Mouse (Mus musculus) forebrain, embryonic 12.5 days (tissue): ENCODE measurements around the gene Phf5a. TPM values are rescaled to one million over a fixed set of nuclear protein-coding genes. Genes with fewer than 3 reads are reported as not detected.
"Not testable (repeated sequence)": the region's sequence is repeated elsewhere in the genome, so short reads cannot be mapped to it uniquely, and the experiment has no call there.

Experiments used
- ATAC-seq: fragments of 200-750 bp; cut with Nextera tagmentation; 2 replicates; pipeline ENCODE4 v1.8.0; 2017; ENCODE audit warnings: moderate TSS enrichment; ENCODE audit not compliant: low FRiP score
- H3K27ac ChIP-seq: fragments of 300-500 bp; sonication (generic); 2 replicates; pipeline ENCODE4 v1.5.1; 2016; ENCODE audit warnings: mild to moderate bottlenecking
- H3K27me3 ChIP-seq: fragments of 300-500 bp; sonication (generic); 2 replicates; pipeline ENCODE4 v1.6.1; 2016; ENCODE audit warnings: mild to moderate bottlenecking
- H3K36me3 ChIP-seq: fragments of 300-500 bp; sonication (generic); replicated peaks from 2 replicates; pipeline ENCODE4 v1.6.1; 2016; ENCODE audit warnings: mild to moderate bottlenecking
- H3K4me1 ChIP-seq: fragments of 300-500 bp; sonication (generic); 2 replicates; pipeline ENCODE4 v1.6.1; 2016
- H3K4me2 ChIP-seq: fragments of 300-500 bp; sonication (generic); 2 replicates; pipeline ENCODE4 v1.6.1; 2016; ENCODE audit warnings: mild to moderate bottlenecking, moderate library complexity
- H3K4me3 ChIP-seq: fragments of 300-500 bp; sonication (generic); replicated peaks from 2 replicates; pipeline ENCODE4 v1.5.1; 2016; ENCODE audit warnings: mild to moderate bottlenecking
- H3K9ac ChIP-seq: fragments of 300-500 bp; sonication (generic); 2 replicates; pipeline ENCODE4 v1.6.1; 2016; ENCODE audit warnings: mild to moderate bottlenecking
- H3K9me3 ChIP-seq: fragments of 300-500 bp; sonication (generic); 2 replicates; pipeline ENCODE4 v1.6.1; 2016
- WGBS: fragments of 180-500 bp; shearing (Covaris S2); methylation state at CpG from one replicate; pipeline ENCODE4 v1.1.7; 2016; 5-methylcytosine and 5-hydroxymethylcytosine counted together
- polyA plus RNA-seq: library from polyadenylated mRNA; unstranded; fragments of >200 nt; fragmentation: Nextera tagmentation; extraction: Ambion mirVana; gene quantifications from 2 replicates; pipeline ENCODE4 v1.2.1, GENCODE M21; 2016

Gene Phf5a
- 138 and 140 TPM in 2 replicates for polyA plus RNA-seq

GRCm38 (mm10) chr15:81871604-81872261 is at the start of gene Phf5a:
Gene Phf5a, minus strand, starts transcription at chr15:81871911.
- peak within 1 kb of the TSS; percentile 94 for H3K4me3 ChIP-seq
- peak within 1 kb of the TSS; percentile 83 for H3K9ac ChIP-seq
- peak; percentile 90 for ATAC-seq
- H3K9me3 ChIP-seq = no peaks in the 10 kb centered on the region
- peaks cover 23% of the 10 kb centered on the region for H3K4me1 ChIP-seq
- no peaks in the 10 kb centered on the region for H3K27me3 ChIP-seq
- H3K4me2 ChIP-seq = peak within 1 kb of the TSS; percentile 91
- H3K36me3 ChIP-seq = peaks cover 39% of the 10 kb centered on the region
- WGBS = under 1% methylated on average over 30 of the region's 30 CpGs
- H3K27ac ChIP-seq = peak within 1 kb of the TSS; percentile 98

- no peak for ATAC-seq
- H3K36me3 ChIP-seq = peaks cover 31% of the 10 kb centered on the region
- H3K4me3 ChIP-seq = no peak overlapping the region
- no peak overlapping the region for H3K27ac ChIP-seq
- 66% methylated on average over 5 of the region's 5 CpGs for WGBS
- no peak overlapping the region for H3K9ac ChIP-seq
- H3K4me2 ChIP-seq = no peak overlapping the region
- H3K4me1 ChIP-seq = peaks cover 22% of the 10 kb centered on the region
- no peaks in the 10 kb centered on the region for H3K9me3 ChIP-seq
- no peaks in the 10 kb centered on the region for H3K27me3 ChIP-seq
These were observed 49.5 kb upstream of the Phf5a start for GRCm38 (mm10) chr15:81921255-81921654.

- H3K9me3 ChIP-seq = no peaks in the 10 kb centered on the region
- H3K4me2 ChIP-seq = no peak overlapping the region
- H3K27me3 ChIP-seq = no peaks in the 10 kb centered on the region
- H3K27ac ChIP-seq = no peak overlapping the region
- ATAC-seq = no peak
- peaks cover 37% of the 10 kb centered on the region for H3K36me3 ChIP-seq
- WGBS = 82% methylated on average over 10 of the region's 10 CpGs
- no peak overlapping the region for H3K9ac ChIP-seq
- H3K4me3 ChIP-seq = no peak overlapping the region
- peaks cover 22% of the 10 kb centered on the region for H3K4me1 ChIP-seq
These were observed 49.0 kb upstream of the Phf5a start for GRCm38 (mm10) chr15:81920546-81921217.

GRCm38 (mm10) chr15:81919062-81919461 is 47.4 kb upstream of the Phf5a start:
- H3K9ac ChIP-seq = no peak overlapping the region
- 92% methylated on average over 5 of the region's 5 CpGs for WGBS
- no peak overlapping the region for H3K4me3 ChIP-seq
- no peak overlapping the region for H3K27ac ChIP-seq
- H3K4me1 ChIP-seq = 0 out of 2 replicates have a peak, but pooled peaks cover 7% of the 10 kb centered on the region
- no peak overlapping the region for H3K4me2 ChIP-seq
- H3K36me3 ChIP-seq = peaks cover 53% of the 10 kb centered on the region
- H3K9me3 ChIP-seq = no peaks in the 10 kb centered on the region
- no peaks in the 10 kb centered on the region for H3K27me3 ChIP-seq
- ATAC-seq = no peak

- WGBS = 57% methylated on average over 6 of the region's 6 CpGs
- H3K4me2 ChIP-seq = no peak overlapping the region
- ATAC-seq = no peak; the same call in 1 of the 2 replicates
- peaks cover 62% of the 10 kb centered on the region for H3K36me3 ChIP-seq
- H3K27ac ChIP-seq = 0 out of 2 replicates have a peak overlapping the region, but pooled peaks have one; percentile 8
- no peak overlapping the region for H3K9ac ChIP-seq
- no peak overlapping the region for H3K4me3 ChIP-seq
- 0 out of 2 replicates have a peak, but pooled peaks cover 3% of the 10 kb centered on the region for H3K4me1 ChIP-seq
- no peaks in the 10 kb centered on the region for H3K27me3 ChIP-seq
- H3K9me3 ChIP-seq = no peaks in the 10 kb centered on the region
These were observed 46.1 kb upstream of the Phf5a start for GRCm38 (mm10) chr15:81917621-81918463.

- Histone ChIP-seq H3K9ac (no peak overlapping the region), H3K4me2 (no peak overlapping the region), H3K9me3 (no peaks in the 10 kb centered on the region), H3K36me3 (peaks cover 68% of the 10 kb centered on the region), H3K27me3 (no peaks in the 10 kb centered on the region), H3K4me1 (0 out of 2 replicates have a peak, but pooled peaks cover 3% of the 10 kb centered on the region), H3K27ac (0 out of 2 replicates have a peak overlapping the region, but pooled peaks have one; percentile 8), H3K4me3 (no peak overlapping the region)
- WGBS = 93% methylated on average over 12 of the region's 12 CpGs
- ATAC-seq = no peak
These were observed 45.5 kb upstream of the Phf5a start for GRCm38 (mm10) chr15:81917201-81917600.

GRCm38 (mm10) chr15:81915663-81916062 is 44.0 kb upstream of the Phf5a start:
- H3K4me2 ChIP-seq = no peak overlapping the region

GRCm38 (mm10) chr15:81914668-81915067 is 43.0 kb upstream of the Phf5a start:
- Histone ChIP-seq H3K4me3 (no peak overlapping the region), H3K9me3 (no peaks in the 10 kb centered on the region), H3K27ac (no peak overlapping the region), H3K4me2 (no peak overlapping the region), H3K27me3 (no peaks in the 10 kb centered on the region), H3K36me3 (peaks cover 87% of the 10 kb centered on the region), H3K4me1 (no peaks in the 10 kb centered on the region), H3K9ac (no peak overlapping the region)
- 89% methylated on average over 5 of the region's 5 CpGs for WGBS
- no peak for ATAC-seq

More at GRCm38 (mm10) chr15:81915663-81916062, 44.0 kb upstream of the Phf5a start:
- 89% methylated on average over 5 of the region's 5 CpGs for WGBS
- Histone ChIP-seq H3K4me3 (no peak overlapping the region), H3K4me1 (no peaks in the 10 kb centered on the region), H3K27ac (no peak overlapping the region), H3K27me3 (no peaks in the 10 kb centered on the region), H3K9ac (no peak overlapping the region), H3K36me3 (peaks cover 77% of the 10 kb centered on the region), H3K9me3 (no peaks in the 10 kb centered on the region)
- ATAC-seq = no peak

- Histone ChIP-seq H3K4me3 (no peak overlapping the region), H3K4me2 (no peak overlapping the region), H3K27ac (no peak overlapping the region), H3K9me3 (no peaks in the 10 kb centered on the region), H3K9ac (no peak overlapping the region), H3K36me3 (peaks cover 96% of the 10 kb centered on the region), H3K4me1 (no peaks in the 10 kb centered on the region), H3K27me3 (no peaks in the 10 kb centered on the region)
- ATAC-seq = no peak
- WGBS = 89% methylated on average over 2 of the region's 2 CpGs
These were observed 40.8 kb upstream of the Phf5a start for GRCm38 (mm10) chr15:81912498-81912897.

GRCm38 (mm10) chr15:81908767-81909166 is 37.1 kb upstream of the Phf5a start:
- not testable (repeated sequence) for H3K4me3 ChIP-seq, ATAC-seq, H3K9ac ChIP-seq, H3K27ac ChIP-seq, H3K4me1 ChIP-seq, H3K4me2 ChIP-seq, H3K27me3 ChIP-seq, H3K9me3 ChIP-seq
- H3K36me3 ChIP-seq = peaks cover 96% of the 10 kb centered on the region
- 94% methylated on average over 4 of the region's 4 CpGs for WGBS

- 93% methylated on average over 8 of the region's 8 CpGs for WGBS
- no peaks in the 10 kb centered on the region for H3K27me3 ChIP-seq
- H3K9ac ChIP-seq = no peak overlapping the region
- no peak for ATAC-seq
- H3K36me3 ChIP-seq = peaks cover 96% of the 10 kb centered on the region
- H3K4me3 ChIP-seq = no peak overlapping the region
- no peaks in the 10 kb centered on the region for H3K4me1 ChIP-seq
- H3K9me3 ChIP-seq = no peaks in the 10 kb centered on the region
- no peak overlapping the region for H3K27ac ChIP-seq
- no peak overlapping the region for H3K4me2 ChIP-seq
These were observed 36.2 kb upstream of the Phf5a start for GRCm38 (mm10) chr15:81907953-81908352.

GRCm38 (mm10) chr15:81904939-81905338 is 33.2 kb upstream of the Phf5a start:
- Histone ChIP-seq H3K27ac (no peak overlapping the region), H3K9ac (no peak overlapping the region), H3K9me3 (no peaks in the 10 kb centered on the region), H3K4me1 (no peaks in the 10 kb centered on the region), H3K36me3 (peaks cover 91% of the 10 kb centered on the region), H3K4me2 (no peak overlapping the region), H3K27me3 (no peaks in the 10 kb centered on the region), H3K4me3 (no peak overlapping the region)
- 34% methylated on average over 2 of the region's 2 CpGs for WGBS
- ATAC-seq = no peak
